Mouse (Mus musculus): ENCODE measurements at regions not wholly inside any gene's neighbourhood (a gene's known extent, or its start where the extent isn't known, plus 50 kb on each side); places are given as distances from the start of the nearest gene placed in this dataset.

- CTCF ChIA-PET = no interaction called here
Observed at GRCm38 (mm10) chr2:109576946-109577345, 97.6 kb upstream of the Bdnf start.

GRCm38 (mm10) chr2:109578870-109579310 lies 95.6 kb upstream of the Bdnf start:
- CTCF ChIA-PET = no interaction called here

GRCm38 (mm10) chr2:109618341-109619058 lies 56.0 kb upstream of the Bdnf start:
- CTCF ChIA-PET = interaction anchor here (0.7 kb wide), 1 partner anchor 112 kb away, joined by 3 read pairs; no protein-coding TSS in a partner anchor

- CTCF ChIA-PET = no interaction called here
Observed at GRCm38 (mm10) chr2:109619676-109620075, 54.8 kb upstream of the Bdnf start.

- CTCF ChIA-PET = no interaction called here
Observed at GRCm38 (mm10) chr2:109621595-109621994, 52.9 kb upstream of the Bdnf start.
